Mouse (Mus musculus) erythroblast, embryonic 14.5 days (primary cell): Measurements from ENCODE around the gene Gm3164.
"Not testable (repeated sequence)": the region's sequence is repeated elsewhere in the genome, so short reads cannot be mapped to it uniquely, and the experiment has no call there.

Source experiments
- GATA1 ChIP-seq: IDR thresholded peaks from 2 replicates; pipeline ENCODE4 v1.6.1; 2012; ENCODE audit warnings: low read length, inconsistent platforms, mixed read lengths
- TAL1 ChIP-seq: IDR thresholded peaks from 3 replicates; pipeline ENCODE4 v1.6.1; 2012; ENCODE audit warnings: low read length, inconsistent platforms, mixed read lengths

DNA sequence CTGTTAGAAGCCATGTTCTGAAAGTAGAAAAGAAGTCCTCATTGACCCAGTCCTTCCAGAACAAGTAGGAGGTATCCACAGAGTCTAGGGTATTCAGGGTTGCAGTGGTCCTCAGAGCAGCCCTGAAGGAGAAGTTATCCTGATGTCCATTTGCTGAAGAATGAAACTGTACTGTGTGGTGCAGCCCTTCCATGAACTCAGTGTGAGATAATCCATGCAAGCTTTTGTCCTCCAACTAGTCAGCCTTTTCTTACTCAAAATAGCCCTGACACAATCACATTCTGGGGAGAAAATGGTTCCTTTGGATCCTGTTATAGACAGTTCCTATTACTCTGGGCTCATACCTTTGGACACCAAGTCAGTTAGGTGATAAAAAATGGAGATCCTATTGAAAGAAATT lies 11.4 kb upstream of the Gm3164 start:
- not testable (repeated sequence) for TF ChIP-seq GATA1, TAL1
